Mouse (Mus musculus): ENCODE measurements around the gene Areg. TPM values are rescaled to one million over a fixed set of nuclear protein-coding genes. Genes with fewer than 3 reads are reported as not detected.

The Areg gene
- polyA plus RNA-seq, 1 experiment from 2014 or later, result 0.34 TPM

DNA sequence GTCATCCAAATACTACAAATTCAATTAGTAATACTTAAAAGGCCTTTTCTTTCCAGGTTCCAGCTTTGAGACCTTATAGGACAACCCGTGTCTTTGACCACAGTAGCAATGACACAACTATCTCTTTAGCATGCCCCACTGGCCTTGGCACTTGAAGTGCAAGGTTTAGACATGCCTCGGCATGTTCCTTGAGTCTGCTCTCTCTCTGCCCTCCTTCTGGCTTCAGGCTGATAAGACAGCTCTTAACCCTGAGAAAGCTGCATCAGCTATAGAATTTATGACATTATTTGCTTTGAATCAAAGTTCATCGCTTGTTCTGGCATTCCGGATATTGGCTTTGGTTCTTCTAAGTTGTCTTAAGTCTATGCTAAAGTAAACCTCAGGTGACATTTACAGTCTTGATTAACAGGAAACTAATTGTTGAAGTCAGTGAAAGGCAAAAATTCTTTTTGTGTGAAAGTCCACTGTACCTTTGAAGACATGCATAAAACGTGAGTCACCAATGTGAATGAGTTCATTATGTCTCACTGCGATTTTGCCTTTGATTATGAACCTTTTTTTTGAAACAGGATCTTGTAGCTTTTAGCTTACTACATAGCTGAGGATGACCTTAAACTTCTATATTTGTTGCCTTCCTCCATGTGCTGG is 29.3 kb upstream of the Areg start:
- DNase-seq (ENCODE audit: low spot score) (no peak), ATAC-seq (replicated peaks; ENCODE audit: low FRiP score, low read depth) (no peak)
- no peak overlapping the region for H3K4me3 ChIP-seq (replicated peaks; ENCODE audit: low read depth, low read length)
- H3K4me1 ChIP-seq (replicated peaks; ENCODE audit: insufficient read depth, low read length), result no peaks in the 10 kb centered on the region
- no peak for TF ChIP-seq CTCF (IDR thresholded peaks at IDR 0.05; ENCODE audit: low read depth)
- no peaks in the 10 kb centered on the region for H3K36me3 ChIP-seq (ENCODE audit: insufficient read depth, low read length)
- 83% methylated on average over 6 of the region's 6 CpGs for WGBS
- H3K27ac ChIP-seq, result no peak overlapping the region
- no peak overlapping the region for H3K4me2 ChIP-seq (ENCODE audit: low read length)
- no peaks in the 10 kb centered on the region for H3K27me3 ChIP-seq (ENCODE audit: insufficient read depth, low read length)
- H3K9ac ChIP-seq (ENCODE audit: low read depth, low read length), result no peak overlapping the region
- no peaks in the 10 kb centered on the region for H3K9me3 ChIP-seq (replicated peaks; ENCODE audit: low read length)

DNA sequence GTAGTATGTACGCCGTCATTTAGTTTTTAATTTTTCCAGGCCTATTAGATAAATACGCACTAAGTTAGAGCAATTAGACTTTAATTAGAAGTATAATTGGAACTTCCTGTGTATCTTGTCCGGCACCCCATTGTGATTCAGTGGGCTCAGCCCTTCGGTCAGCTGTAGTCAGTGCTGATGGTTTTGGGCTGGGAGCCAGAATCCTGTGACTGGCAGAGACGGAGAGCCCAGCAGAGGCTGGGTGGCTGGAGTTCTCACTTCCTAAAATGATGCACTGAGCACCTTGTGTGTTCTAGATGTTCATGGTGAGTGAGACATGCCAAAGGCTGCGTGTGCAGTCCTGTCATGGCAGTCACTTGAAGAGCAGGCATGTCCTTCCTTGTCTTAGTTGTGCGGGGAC is 28.4 kb upstream of the Areg start:
- Histone ChIP-seq H3K4me3 (replicated peaks; ENCODE audit: low read depth, low read length) (no peak overlapping the region), H3K4me1 (replicated peaks; ENCODE audit: insufficient read depth, low read length) (no peaks in the 10 kb centered on the region), H3K9ac (ENCODE audit: low read depth, low read length) (no peak overlapping the region), H3K9me3 (replicated peaks; ENCODE audit: low read length) (no peaks in the 10 kb centered on the region), H3K4me2 (ENCODE audit: low read length) (no peak overlapping the region), H3K27me3 (ENCODE audit: insufficient read depth, low read length) (no peaks in the 10 kb centered on the region), H3K27ac (no peak overlapping the region), H3K36me3 (ENCODE audit: insufficient read depth, low read length) (no peaks in the 10 kb centered on the region)
- TF ChIP-seq CTCF (IDR thresholded peaks at IDR 0.05; ENCODE audit: low read depth), result no peak
- WGBS, result 88% methylated on average over 8 of the region's 8 CpGs
- no peak for DNase-seq (ENCODE audit: low spot score)
- no peak for ATAC-seq (replicated peaks; ENCODE audit: low FRiP score, low read depth)

DNA sequence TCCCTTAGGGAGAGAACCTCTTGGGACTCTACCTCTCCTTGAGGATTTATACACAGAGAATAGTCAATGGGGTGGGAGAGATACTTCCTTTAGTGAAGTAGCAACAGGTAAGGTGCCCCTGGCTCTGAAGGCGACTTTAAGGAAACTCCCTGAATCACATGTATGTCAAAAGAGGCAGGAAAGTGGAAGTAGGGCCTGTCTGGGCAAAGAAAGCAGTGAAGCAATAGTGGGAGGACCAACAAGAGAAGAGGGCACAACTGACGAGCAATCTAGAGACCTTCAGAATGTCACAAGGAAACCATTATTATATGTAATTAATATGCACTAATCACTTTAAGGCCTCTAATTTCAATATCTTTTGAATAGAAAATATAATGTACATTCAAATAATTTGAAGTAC is 25.4 kb upstream of the Areg start:
- H3K4me2 ChIP-seq (ENCODE audit: low read length), result no peak overlapping the region
- no peaks in the 10 kb centered on the region for H3K27me3 ChIP-seq (ENCODE audit: insufficient read depth, low read length)
- no peaks in the 10 kb centered on the region for H3K9me3 ChIP-seq (replicated peaks; ENCODE audit: low read length)
- no peaks in the 10 kb centered on the region for H3K4me1 ChIP-seq (replicated peaks; ENCODE audit: insufficient read depth, low read length)
- H3K27ac ChIP-seq, result no peak overlapping the region
- 88% methylated on average over 2 of the region's 2 CpGs for WGBS
- no peak overlapping the region for H3K9ac ChIP-seq (ENCODE audit: low read depth, low read length)
- ATAC-seq (replicated peaks; ENCODE audit: low FRiP score, low read depth) (no peak), DNase-seq (ENCODE audit: low spot score) (no peak)
- H3K36me3 ChIP-seq (ENCODE audit: insufficient read depth, low read length), result no peaks in the 10 kb centered on the region
- H3K4me3 ChIP-seq (replicated peaks; ENCODE audit: low read depth, low read length), result no peak overlapping the region
- no peak for TF ChIP-seq CTCF (IDR thresholded peaks at IDR 0.05; ENCODE audit: low read depth)

DNA sequence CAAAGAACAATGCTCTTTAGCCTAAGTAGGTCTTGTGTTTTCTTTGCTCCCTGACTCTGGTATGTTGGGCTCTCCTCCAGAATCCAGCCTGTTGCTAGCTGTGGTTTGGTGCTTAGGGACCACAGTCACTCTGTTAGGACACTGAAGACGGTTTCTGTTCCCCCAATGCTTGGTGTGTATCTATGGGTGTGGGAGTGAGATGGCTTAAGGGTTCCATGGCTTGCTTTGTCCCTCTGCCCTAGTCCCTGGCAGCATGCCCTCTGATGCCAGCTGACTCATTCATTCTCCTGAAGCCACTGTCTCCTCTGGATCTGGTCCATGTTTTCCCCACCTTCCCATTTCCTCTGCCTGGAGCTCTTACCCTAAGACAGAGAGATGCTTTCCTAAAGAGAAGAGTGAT is 24.8 kb upstream of the Areg start:
- H3K27ac ChIP-seq, result no peak overlapping the region
- WGBS, result 82% methylated on average over 1 of the region's 1 CpGs
- no peaks in the 10 kb centered on the region for H3K4me1 ChIP-seq (replicated peaks; ENCODE audit: insufficient read depth, low read length)
- no peaks in the 10 kb centered on the region for H3K27me3 ChIP-seq (ENCODE audit: insufficient read depth, low read length)
- TF ChIP-seq CTCF (IDR thresholded peaks at IDR 0.05; ENCODE audit: low read depth), result no peak
- no peak overlapping the region for H3K9ac ChIP-seq (ENCODE audit: low read depth, low read length)
- H3K4me2 ChIP-seq (ENCODE audit: low read length), result no peak overlapping the region
- H3K36me3 ChIP-seq (ENCODE audit: insufficient read depth, low read length), result no peaks in the 10 kb centered on the region
- H3K4me3 ChIP-seq (replicated peaks; ENCODE audit: low read depth, low read length), result no peak overlapping the region
- ATAC-seq (replicated peaks; ENCODE audit: low FRiP score, low read depth) (no peak), DNase-seq (ENCODE audit: low spot score) (no peak)
- H3K9me3 ChIP-seq (replicated peaks; ENCODE audit: low read length), result no peaks in the 10 kb centered on the region

DNA sequence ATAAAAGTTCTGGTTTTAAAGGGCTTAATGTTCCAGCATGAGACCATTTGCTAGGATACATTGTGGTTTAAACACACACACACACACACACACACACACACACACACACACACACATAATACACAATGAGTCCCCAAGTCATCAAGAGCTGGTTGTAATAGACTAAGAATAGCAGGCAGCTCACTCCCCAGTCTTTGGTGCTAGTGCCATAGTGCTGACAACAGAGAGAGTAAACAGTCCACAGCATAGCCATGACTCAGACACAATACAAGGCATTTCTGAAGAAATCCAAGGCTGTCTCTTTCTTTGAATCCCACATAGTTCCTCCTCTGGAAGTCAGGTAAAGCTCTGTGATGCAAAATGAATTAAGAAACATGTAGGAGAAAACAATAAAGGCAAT is 20.8 kb upstream of the Areg start:
- Histone ChIP-seq H3K4me3 (replicated peaks; ENCODE audit: low read depth, low read length) (no peak overlapping the region), H3K9me3 (replicated peaks; ENCODE audit: low read length) (no peaks in the 10 kb centered on the region), H3K4me2 (ENCODE audit: low read length) (no peak overlapping the region), H3K36me3 (ENCODE audit: insufficient read depth, low read length) (no peaks in the 10 kb centered on the region), H3K4me1 (replicated peaks; ENCODE audit: insufficient read depth, low read length) (no peaks in the 10 kb centered on the region), H3K27me3 (ENCODE audit: insufficient read depth, low read length) (no peaks in the 10 kb centered on the region), H3K9ac (ENCODE audit: low read depth, low read length) (no peak overlapping the region), H3K27ac (no peak overlapping the region)
- ATAC-seq (replicated peaks; ENCODE audit: low FRiP score, low read depth) (no peak), DNase-seq (ENCODE audit: low spot score) (no peak)
- TF ChIP-seq CTCF (IDR thresholded peaks at IDR 0.05; ENCODE audit: low read depth), result no peak

DNA sequence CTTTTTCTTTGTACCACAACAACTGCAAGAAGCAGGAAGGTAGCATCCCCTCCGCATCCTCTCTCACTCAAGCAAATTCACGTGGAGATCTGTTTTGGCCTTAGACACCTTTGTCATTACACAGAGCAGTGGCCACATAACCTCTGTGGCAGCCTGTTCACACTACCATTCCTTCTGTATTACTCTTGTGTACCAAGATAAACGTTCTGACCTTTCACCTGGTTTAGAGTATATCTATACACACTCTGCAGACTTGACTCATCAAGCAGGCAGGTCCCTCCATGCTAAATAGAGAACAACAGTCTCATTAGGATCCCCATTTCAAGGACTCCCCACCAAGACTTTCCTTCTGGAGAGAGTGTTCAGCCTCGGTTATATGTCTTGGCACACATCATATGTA is 16.0 kb upstream of the Areg start:
- ATAC-seq (replicated peaks; ENCODE audit: low FRiP score, low read depth) (no peak), DNase-seq (ENCODE audit: low spot score) (no peak)
- 71% methylated on average over 4 of the region's 4 CpGs for WGBS
- TF ChIP-seq CTCF (IDR thresholded peaks at IDR 0.05; ENCODE audit: low read depth), result no peak
- no peaks in the 10 kb centered on the region for H3K9me3 ChIP-seq (replicated peaks; ENCODE audit: low read length)
- no peak overlapping the region for H3K4me2 ChIP-seq (ENCODE audit: low read length)
- no peaks in the 10 kb centered on the region for H3K4me1 ChIP-seq (replicated peaks; ENCODE audit: insufficient read depth, low read length)
- no peak overlapping the region for H3K27ac ChIP-seq
- no peaks in the 10 kb centered on the region for H3K36me3 ChIP-seq (ENCODE audit: insufficient read depth, low read length)
- no peak overlapping the region for H3K9ac ChIP-seq (ENCODE audit: low read depth, low read length)
- no peak overlapping the region for H3K4me3 ChIP-seq (replicated peaks; ENCODE audit: low read depth, low read length)
- H3K27me3 ChIP-seq (ENCODE audit: insufficient read depth, low read length), result no peaks in the 10 kb centered on the region

DNA sequence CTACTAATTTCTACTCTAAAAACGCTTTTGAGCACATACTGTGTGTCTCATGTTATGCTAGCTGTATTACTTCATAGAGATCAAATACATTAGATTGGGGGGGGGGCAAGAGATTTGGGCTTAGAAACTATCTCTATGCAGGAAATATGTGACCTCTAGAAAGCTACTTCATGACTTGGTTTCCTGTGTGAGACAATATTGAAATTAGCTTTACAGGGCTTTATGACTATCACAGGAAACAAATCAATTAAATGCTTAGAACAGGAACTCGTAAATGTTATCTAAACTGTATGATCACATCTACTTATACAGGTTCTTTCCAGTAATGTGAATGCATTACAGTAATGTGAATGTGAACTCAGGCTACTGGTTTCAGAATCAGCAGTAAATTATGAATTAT is 15.3 kb upstream of the Areg start:
- Histone ChIP-seq H3K27ac (no peak overlapping the region), H3K4me1 (replicated peaks; ENCODE audit: insufficient read depth, low read length) (no peaks in the 10 kb centered on the region), H3K4me3 (replicated peaks; ENCODE audit: low read depth, low read length) (no peak overlapping the region), H3K27me3 (ENCODE audit: insufficient read depth, low read length) (no peaks in the 10 kb centered on the region), H3K9me3 (replicated peaks; ENCODE audit: low read length) (no peaks in the 10 kb centered on the region), H3K4me2 (ENCODE audit: low read length) (no peak overlapping the region), H3K9ac (ENCODE audit: low read depth, low read length) (no peak overlapping the region), H3K36me3 (ENCODE audit: insufficient read depth, low read length) (no peaks in the 10 kb centered on the region)
- TF ChIP-seq CTCF (IDR thresholded peaks at IDR 0.05; ENCODE audit: low read depth), result no peak
- DNase-seq (ENCODE audit: low spot score) (no peak), ATAC-seq (replicated peaks; ENCODE audit: low FRiP score, low read depth) (no peak)
- 69% methylated on average over 2 of the region's 2 CpGs for WGBS
